Mouse (Mus musculus) spleen, adult 2 months (tissue): Measurements from ENCODE around the gene Ppil3.

ENCODE experiments used
- CTCF ChIP-seq: fragments of 200-500 bp; IDR thresholded peaks from 2 replicates; pipeline ENCODE4 v1.5.1; 2011; ENCODE audit warnings: mild to moderate bottlenecking, inconsistent platforms; ENCODE audit not compliant: insufficient read depth, insufficient read length, insufficient replicate concordance; ENCODE audit errors: extremely low read depth
- POLR2A ChIP-seq: fragments of 200-500 bp; IDR thresholded peaks from 2 replicates; pipeline ENCODE4 v1.6.1; 2011; ENCODE audit warnings: low read depth, low read length, inconsistent platforms

GRCm38 (mm10) chr1:58424551-58424950, 20.7 kb downstream of the Ppil3 start:
- TF ChIP-seq POLR2A (no peak), CTCF (no peak)
